Mouse (Mus musculus) lung, embryonic 15.5 days (tissue): ENCODE measurements around the gene Umad1. TPM values are rescaled to one million over a fixed set of nuclear protein-coding genes. Genes with fewer than 3 reads are reported as not detected.

Source experiments
- ATAC-seq: fragments of 200-750 bp; cut with Nextera tagmentation; 2 replicates; pipeline ENCODE4 v1.8.0; 2017; ENCODE audit warnings: moderate number of reproducible peaks, borderline replicate concordance; ENCODE audit not compliant: low FRiP score, low TSS enrichment; ENCODE audit errors: extremely low read depth
- H3K27ac ChIP-seq: fragments of 300-500 bp; sonication (generic); 2 replicates; pipeline ENCODE4 v1.5.1; 2015; ENCODE audit warnings: moderate library complexity, mild to moderate bottlenecking, inconsistent platforms
- H3K27me3 ChIP-seq: fragments of 300-500 bp; sonication (generic); 2 replicates; pipeline ENCODE4 v1.6.1; 2015; ENCODE audit warnings: inconsistent platforms
- H3K36me3 ChIP-seq: fragments of 300-500 bp; sonication (generic); 2 replicates; pipeline ENCODE4 v1.6.1; 2015; ENCODE audit warnings: inconsistent platforms
- H3K4me1 ChIP-seq: fragments of 300-500 bp; sonication (generic); 2 replicates; pipeline ENCODE4 v1.6.1; 2015; ENCODE audit warnings: inconsistent platforms
- H3K4me2 ChIP-seq: fragments of 300-500 bp; sonication (generic); 2 replicates; pipeline ENCODE4 v1.6.1; 2015; ENCODE audit warnings: inconsistent platforms, mild to moderate bottlenecking, moderate library complexity
- H3K4me3 ChIP-seq: fragments of 300-500 bp; sonication (generic); 2 replicates; pipeline ENCODE4 v1.5.1; 2015; ENCODE audit warnings: mild to moderate bottlenecking, inconsistent platforms
- H3K9ac ChIP-seq: fragments of 300-500 bp; sonication (generic); 2 replicates; pipeline ENCODE4 v1.6.1; 2015; ENCODE audit warnings: inconsistent platforms
- H3K9me3 ChIP-seq: fragments of 300-500 bp; sonication (generic); 2 replicates; pipeline ENCODE4 v1.6.1; 2016; ENCODE audit warnings: inconsistent platforms
- WGBS: fragments of 180-500 bp; shearing (Covaris S2); methylation state at CpG from one replicate; pipeline ENCODE4 v1.1.7; 2015; 5-methylcytosine and 5-hydroxymethylcytosine counted together
- polyA plus RNA-seq: library from polyadenylated mRNA; unstranded; fragments of >200 nt; fragmentation: Nextera tagmentation; extraction: Ambion mirVana; gene quantifications from 2 replicates; pipeline ENCODE4 v1.2.1, GENCODE M21; 2015

Gene Umad1
- polyA plus RNA-seq, 1 experiment from 2014 or later: 23.2 TPM

- no peak overlapping the region for H3K9ac ChIP-seq
- H3K27ac ChIP-seq: no peak overlapping the region
- no peak for ATAC-seq
- no peak overlapping the region for H3K4me2 ChIP-seq
- no peak overlapping the region for H3K4me3 ChIP-seq
- no peaks in the 10 kb centered on the region for H3K4me1 ChIP-seq
- no peaks in the 10 kb centered on the region for H3K27me3 ChIP-seq
- H3K9me3 ChIP-seq: no peaks in the 10 kb centered on the region
- no peaks in the 10 kb centered on the region for H3K36me3 ChIP-seq
- WGBS: 65% methylated on average over 2 of the region's 2 CpGs
Observed at GRCm38 (mm10) chr6:8408332-8408731, 149.2 kb downstream of the Umad1 start.

GRCm38 (mm10) chr6:8409865-8410264, 150.8 kb downstream of the Umad1 start:
- H3K9ac ChIP-seq: no peak overlapping the region
- no peak overlapping the region for H3K27ac ChIP-seq
- WGBS: 67% methylated on average over 4 of the region's 4 CpGs
- H3K4me3 ChIP-seq: no peak overlapping the region
- no peak overlapping the region for H3K4me2 ChIP-seq
- H3K36me3 ChIP-seq: no peaks in the 10 kb centered on the region
- no peaks in the 10 kb centered on the region for H3K27me3 ChIP-seq
- H3K9me3 ChIP-seq: no peaks in the 10 kb centered on the region
- no peaks in the 10 kb centered on the region for H3K4me1 ChIP-seq
- no peak for ATAC-seq

- WGBS: 67% methylated on average over 10 of the region's 10 CpGs
- no peak overlapping the region for H3K4me3 ChIP-seq
Observed at GRCm38 (mm10) chr6:8412845-8413598, 153.9 kb downstream of the Umad1 start.

GRCm38 (mm10) chr6:8414020-8414419, 154.9 kb downstream of the Umad1 start:
- peak overlapping the region; percentile 16; the same call in 1 of the 2 replicates for H3K4me2 ChIP-seq
- ATAC-seq: no peak
- no peak overlapping the region for H3K9ac ChIP-seq
- peak overlapping the region; percentile 41 for H3K27ac ChIP-seq
- no peaks in the 10 kb centered on the region for H3K27me3 ChIP-seq
- no peaks in the 10 kb centered on the region for H3K36me3 ChIP-seq
- H3K4me3 ChIP-seq: peak overlapping the region; percentile 6; the same call in 1 of the 2 replicates
- H3K4me1 ChIP-seq: 0 out of 2 replicates have a peak, but pooled peaks cover 5% of the 10 kb centered on the region
- WGBS: 40% methylated on average over 9 of the region's 9 CpGs
- H3K9me3 ChIP-seq: no peaks in the 10 kb centered on the region

More at GRCm38 (mm10) chr6:8412845-8413598, 153.9 kb downstream of the Umad1 start:
- Histone ChIP-seq H3K36me3 (no peaks in the 10 kb centered on the region), H3K4me1 (0 out of 2 replicates have a peak, but pooled peaks cover 5% of the 10 kb centered on the region), H3K27me3 (no peaks in the 10 kb centered on the region), H3K27ac (0 out of 2 replicates have a peak overlapping the region, but pooled peaks have one; percentile 41), H3K9ac (no peak overlapping the region), H3K4me2 (no peak overlapping the region), H3K9me3 (no peaks in the 10 kb centered on the region)
- no peak for ATAC-seq

- 83% methylated on average over 5 of the region's 5 CpGs for WGBS
- ATAC-seq: no peak
- Histone ChIP-seq H3K27ac (0 out of 2 replicates have a peak overlapping the region, but pooled peaks have one; percentile 31), H3K36me3 (no peaks in the 10 kb centered on the region), H3K4me3 (no peak overlapping the region), H3K4me1 (0 out of 2 replicates have a peak, but pooled peaks cover 5% of the 10 kb centered on the region), H3K4me2 (no peak overlapping the region), H3K9ac (no peak overlapping the region), H3K27me3 (no peaks in the 10 kb centered on the region), H3K9me3 (no peaks in the 10 kb centered on the region)
Observed at GRCm38 (mm10) chr6:8415823-8416222, 156.7 kb downstream of the Umad1 start.

GRCm38 (mm10) chr6:8416802-8417569, 157.9 kb downstream of the Umad1 start:
- Histone ChIP-seq H3K27me3 (no peaks in the 10 kb centered on the region), H3K4me1 (0 out of 2 replicates have a peak, but pooled peaks cover 5% of the 10 kb centered on the region), H3K27ac (peak overlapping the region; percentile 31), H3K4me3 (no peak overlapping the region), H3K36me3 (no peaks in the 10 kb centered on the region), H3K9ac (no peak overlapping the region), H3K9me3 (no peaks in the 10 kb centered on the region), H3K4me2 (no peak overlapping the region)
- ATAC-seq: peak; percentile 65
- 36% methylated on average over 8 of the region's 8 CpGs for WGBS

GRCm38 (mm10) chr6:8419485-8420186, 160.5 kb downstream of the Umad1 start:
- H3K4me2 ChIP-seq: no peak overlapping the region
- no peaks in the 10 kb centered on the region for H3K27me3 ChIP-seq
- WGBS: 47% methylated on average over 4 of the region's 4 CpGs
- H3K27ac ChIP-seq: no peak overlapping the region
- H3K9ac ChIP-seq: no peak overlapping the region
- no peaks in the 10 kb centered on the region for H3K36me3 ChIP-seq
- H3K4me3 ChIP-seq: no peak overlapping the region
- no peaks in the 10 kb centered on the region for H3K9me3 ChIP-seq
- H3K4me1 ChIP-seq: peaks cover 5% of the 10 kb centered on the region; the same call in 1 of the 2 replicates
- no peak for ATAC-seq

GRCm38 (mm10) chr6:8420187-8420503, 161.1 kb downstream of the Umad1 start:
- no peak overlapping the region for H3K4me2 ChIP-seq
- H3K27me3 ChIP-seq: no peaks in the 10 kb centered on the region
- no peak overlapping the region for H3K9ac ChIP-seq
- no peaks in the 10 kb centered on the region for H3K36me3 ChIP-seq
- H3K27ac ChIP-seq: no peak overlapping the region
- H3K9me3 ChIP-seq: no peaks in the 10 kb centered on the region
- H3K4me1 ChIP-seq: peaks cover 5% of the 10 kb centered on the region; the same call in 1 of the 2 replicates
- H3K4me3 ChIP-seq: no peak overlapping the region
- WGBS: 80% methylated on average over 1 of the region's 1 CpGs
- ATAC-seq: no peak

- Histone ChIP-seq H3K36me3 (no peaks in the 10 kb centered on the region), H3K27ac (no peak overlapping the region), H3K27me3 (no peaks in the 10 kb centered on the region), H3K9ac (no peak overlapping the region), H3K4me3 (no peak overlapping the region), H3K4me1 (peaks cover 5% of the 10 kb centered on the region; the same call in 1 of the 2 replicates), H3K9me3 (no peaks in the 10 kb centered on the region), H3K4me2 (no peak overlapping the region)
- no peak for ATAC-seq
- WGBS: 76% methylated on average over 5 of the region's 5 CpGs
Observed at GRCm38 (mm10) chr6:8421421-8421820, 162.3 kb downstream of the Umad1 start.

GRCm38 (mm10) chr6:8421959-8422581, 163.0 kb downstream of the Umad1 start:
- no peaks in the 10 kb centered on the region for H3K27me3 ChIP-seq
- H3K9ac ChIP-seq: no peak overlapping the region
- H3K4me2 ChIP-seq: no peak overlapping the region
- H3K9me3 ChIP-seq: no peaks in the 10 kb centered on the region
- H3K4me1 ChIP-seq: peaks cover 1% of the 10 kb centered on the region; the same call in 1 of the 2 replicates
- no peaks in the 10 kb centered on the region for H3K36me3 ChIP-seq
- no peak overlapping the region for H3K4me3 ChIP-seq
- 69% methylated on average over 10 of the region's 10 CpGs for WGBS
- no peak for ATAC-seq
- no peak overlapping the region for H3K27ac ChIP-seq

GRCm38 (mm10) chr6:8423142-8423541, 164.1 kb downstream of the Umad1 start:
- no peak overlapping the region for H3K4me2 ChIP-seq
- H3K9me3 ChIP-seq: no peaks in the 10 kb centered on the region
- no peaks in the 10 kb centered on the region for H3K36me3 ChIP-seq
- no peaks in the 10 kb centered on the region for H3K27me3 ChIP-seq
- no peaks in the 10 kb centered on the region; the same call in 1 of the 2 replicates for H3K4me1 ChIP-seq
- no peak overlapping the region for H3K27ac ChIP-seq
- ATAC-seq: no peak
- 78% methylated on average over 2 of the region's 2 CpGs for WGBS
- no peak overlapping the region for H3K4me3 ChIP-seq
- no peak overlapping the region for H3K9ac ChIP-seq
